Mouse (Mus musculus): ENCODE results near the gene March2.

The March2 gene

GRCm38 (mm10) chr17:33637038-33637437, 81.4 kb downstream of the March2 start:
- DNase-seq (ENCODE audit: low spot score) = no peak

Measured in ovary, postnatal 14 days (tissue).